In the genomic region with DNA sequence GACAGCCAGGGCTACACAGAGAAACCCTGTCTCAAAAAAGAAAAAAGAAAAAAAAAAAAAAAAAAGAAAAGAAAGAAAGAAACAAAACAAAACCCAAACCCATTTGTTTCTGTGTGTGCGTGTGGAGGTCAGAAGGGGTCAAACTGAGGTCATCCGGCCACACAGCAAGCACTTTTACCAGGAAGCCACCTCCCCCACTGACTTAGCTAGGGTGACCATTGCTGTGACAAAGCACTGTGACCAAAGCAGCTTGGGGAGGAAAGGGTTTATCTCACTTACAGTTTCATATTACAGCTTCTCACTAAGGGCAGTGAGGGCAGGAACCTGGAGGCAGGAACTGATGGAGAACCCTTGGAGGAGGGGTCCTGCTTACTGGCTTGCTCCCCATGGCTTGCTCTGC, we compare ENCODE assay signal across 30 mouse cellular contexts. TPM values are rescaled to one million over a fixed set of nuclear protein-coding genes. Genes with fewer than 3 reads are reported as not detected.
DNase-seq lines count a peak whose midpoint lies in the region; ATAC-seq and TF ChIP-seq lines count a peak whose summit lies in the region.
"Had no signal": no experiment of that assay in that cellular context is flagged by ENCODE, and none has a peak within 500 bp of the region (broad histone marks: within the 10 kb centered on the region; RNA-seq: fewer than 3 reads in every experiment).

No protein-coding gene starts in this region.

- no peak for TF ChIP-seq POLR2A in ES-Bruce4 (IDR thresholded peaks at IDR 0.05; ENCODE audit: insufficient read depth, low read length)

- no peak overlapping the region for H3K9ac ChIP-seq in ES-Bruce4 (ENCODE audit: low read depth, poor library complexity, severe bottlenecking)
- H3K9ac ChIP-seq in ES-E14 (ENCODE audit: insufficient read depth, low read depth, low read length, poor library complexity, severe bottlenecking): no peak overlapping the region
- H3K9ac ChIP-seq: embryonic facial prominence, embryonic 13.5 days; embryonic facial prominence, embryonic 15.5 days; forebrain, embryonic 12.5 days had no signal

- intact Hi-C loops in heart, postnatal 25 days (cut with DNase I): no loop called here

- TF ChIP-seq EP300 in ES-Bruce4 (IDR thresholded peaks at IDR 0.05; ENCODE audit: insufficient read depth, low read depth, low read length): peak; percentile 87

- peaks cover 11% of the 10 kb centered on the region; the same call in 1 of the 2 replicates for H3K4me1 ChIP-seq in megakaryocyte, embryonic 14.5 days
- H3K4me1 ChIP-seq in ES-Bruce4 (ENCODE audit: control insufficient read depth, insufficient read depth, low read length) (peaks cover 5% of the 10 kb centered on the region), ES-E14 (ENCODE audit: control insufficient read depth in 2 of 2, insufficient read depth in 2 of 2, low read length in 2 of 2, poor library complexity in 1 of 2) (peaks cover 7 to 17% of the 10 kb centered on the region in 2 experiments; a peak in 3 of 4 replicates)

- TF ChIP-seq CTCF in ES-Bruce4 (IDR thresholded peaks at IDR 0.05; ENCODE audit: low read depth, low read length): no peak

- H3K27me3 ChIP-seq in megakaryocyte, embryonic 14.5 days (replicated peaks): peaks cover 12% of the 10 kb centered on the region
- no peaks in the 10 kb centered on the region for H3K27me3 ChIP-seq in ES-Bruce4 (ENCODE audit: control insufficient read depth, insufficient read depth, low read length, poor library complexity, severe bottlenecking)
- H3K27me3 ChIP-seq: CH12.LX; embryonic facial prominence, embryonic 15.5 days had no signal

- no peak for ATAC-seq in megakaryocyte, adult 5-6 weeks (ENCODE audit: poor library complexity, severe bottlenecking)
- ATAC-seq: CD4-positive, CD25-positive, alpha-beta regulatory T cell, adult 4 months; forebrain, embryonic 14.5 days; forebrain, embryonic 16.5 days had no signal

- H3K9me3 ChIP-seq in megakaryocyte, embryonic 14.5 days: peaks cover 4% of the 10 kb centered on the region; the same call in 1 of the 2 replicates
- H3K9me3 ChIP-seq in ES-Bruce4 (replicated peaks; ENCODE audit: control insufficient read depth, insufficient read depth, low read length, poor library complexity, severe bottlenecking) (no peaks in the 10 kb centered on the region), ES-E14 (ENCODE audit: control insufficient read depth, insufficient read depth, low read depth, low read length) (no peaks in the 10 kb centered on the region)
- H3K9me3 ChIP-seq: embryonic facial prominence, embryonic 13.5 days; embryonic facial prominence, embryonic 15.5 days; forebrain, embryonic 10.5 days; forebrain, embryonic 12.5 days had no signal

- H3K4me3 ChIP-seq in megakaryocyte, embryonic 14.5 days (replicated peaks): peak overlapping the region; percentile 33
- no peak overlapping the region for H3K4me3 ChIP-seq in ES-Bruce4 (ENCODE audit: low read depth, low read length)
- H3K4me3 ChIP-seq in ES-E14 (ENCODE audit: insufficient read depth in 1 of 2, low read depth in 1 of 2, low read length in 2 of 2, poor library complexity in 1 of 2, severe bottlenecking in 1 of 2): no peak overlapping the region
- H3K4me3 ChIP-seq: embryonic facial prominence, embryonic 13.5 days; embryonic facial prominence, embryonic 15.5 days; erythroblast, embryonic 14.5 days; forebrain, embryonic 10.5 days; forebrain, embryonic 12.5 days had no signal

- no peaks in the 10 kb centered on the region for H3K36me3 ChIP-seq in megakaryocyte, embryonic 14.5 days (replicated peaks; ENCODE audit: low read length)
- H3K36me3 ChIP-seq in ES-Bruce4 (ENCODE audit: control insufficient read depth, insufficient read depth, low read length, poor library complexity, severe bottlenecking): no peaks in the 10 kb centered on the region
- no peaks in the 10 kb centered on the region for H3K36me3 ChIP-seq in ES-E14 (ENCODE audit: control insufficient read depth, insufficient read depth, low read length, poor library complexity, severe bottlenecking)
- H3K36me3 ChIP-seq: embryonic facial prominence, embryonic 13.5 days; embryonic facial prominence, embryonic 15.5 days; forebrain, embryonic 10.5 days; forebrain, embryonic 12.5 days had no signal

- H3K27ac ChIP-seq in ES-Bruce4 (ENCODE audit: insufficient read depth, low read length) (peak overlapping the region; percentile 27), ES-E14 (ENCODE audit: insufficient read depth, low read depth, low read length, poor library complexity, severe bottlenecking) (peak overlapping the region; percentile 4; the same call in 1 of the 2 replicates)
- H3K27ac ChIP-seq: embryonic facial prominence, embryonic 13.5 days; embryonic facial prominence, embryonic 15.5 days; forebrain, embryonic 10.5 days; forebrain, embryonic 12.5 days had no signal

- in situ Hi-C loops in ES-E14 (cut with MboI; ENCODE audit: low sequenced_read_pairs in 2 of 2, unreplicated experiment in 2 of 2): no loop called here

- DNase-seq in ES-E14 (ENCODE audit: low read depth, low spot score) (no peak), ZHBTc4 (ENCODE audit: low read depth, low spot score) (peak; percentile 60)
- DNase-seq in heart, postnatal 25 days (ENCODE audit: low spot score): no peak
- DNase-seq in kidney, adult 9 months: no peak
- no peak for DNase-seq in ovary, postnatal 36 days (ENCODE audit: low spot score)
- DNase-seq: adrenal gland, adult 2 months; adrenal gland, postnatal 10 days; adrenal gland, postnatal 25 days; B cell, adult 2 months; cerebellum, adult 11 months; cerebellum, adult 18-20 months; cerebellum, adult 8-10 months; cerebellum, adult 9-11 months; cerebellum, postnatal 14 days; cerebellum, postnatal 36 days; embryo, embryonic 11 days had no signal

TF ChIP-seq in ES-E14, 5 proteins besides CTCF, POLR2A, EP300 and RAD21:
- TF ChIP-seq CHD2 (IDR thresholded peaks at IDR 0.05; ENCODE audit: low read depth, low read length) (no peak), ZNF384 (IDR thresholded peaks at IDR 0.05; ENCODE audit: low read depth, low read length) (peak; percentile 31; the same call in 1 of the 2 replicates)

RNA-seq across cellular contexts. Expression of gene Cacng8, which starts 18.1 kb away (rescaled TPM):
- polyA plus RNA-seq in megakaryocyte, embryonic 14.5 days (2012; ENCODE audit: insufficient read depth, low replicate concordance): not detected in 2 replicates
- not detected in 2 replicates for total RNA-seq in megakaryocyte, adult 5-6 weeks (2015)
- not detected in 2 replicates for total RNA-seq in megakaryocyte, adult 5-6 weeks (2017)
- 5.2 and 7.6 TPM in 2 replicates for polyA plus RNA-seq in ES-Bruce4 (2011; ENCODE audit: insufficient read depth, insufficient read length, low read depth, missing spikeins)
- total RNA-seq in ES-E14 (2012; rRNA removed): 7.8 and 9.8 TPM in 2 replicates
- total RNA-seq in heart, postnatal 25 days (2021): not detected
- total RNA-seq: common myeloid progenitor, adult 5-6 weeks had no signal
- polyA plus RNA-seq: CD4-positive, CD25-positive, alpha-beta regulatory T cell, adult 4 months; erythroblast, embryonic 14.5 days had no signal

RNA-seq across cellular contexts. Expression of gene Cacng7, which starts 39.6 kb away (rescaled TPM):
- polyA plus RNA-seq in megakaryocyte, embryonic 14.5 days (2012; ENCODE audit: insufficient read depth, low replicate concordance): not detected in 2 replicates
- total RNA-seq in megakaryocyte, adult 5-6 weeks (2015): not detected in 2 replicates
- total RNA-seq in megakaryocyte, adult 5-6 weeks (2017): not detected in 2 replicates
- polyA plus RNA-seq in ES-Bruce4 (2011; ENCODE audit: insufficient read depth, insufficient read length, low read depth, missing spikeins): 57.6 and 60.5 TPM in 2 replicates
- total RNA-seq in ES-E14 (2012; rRNA removed): 14.4 and 16.0 TPM in 2 replicates
- 1 to 10 TPM; 3.5 to 4.3 TPM for total RNA-seq in heart, postnatal 25 days (2021)
- total RNA-seq: common myeloid progenitor, adult 5-6 weeks had no signal
- polyA plus RNA-seq: CD4-positive, CD25-positive, alpha-beta regulatory T cell, adult 4 months; erythroblast, embryonic 14.5 days had no signal

RNA-seq across cellular contexts. Expression of gene Cacng6, which starts 51.6 kb away (rescaled TPM):
- polyA plus RNA-seq in megakaryocyte, embryonic 14.5 days (2012; ENCODE audit: insufficient read depth, low replicate concordance): not detected in 2 replicates
- total RNA-seq in megakaryocyte, adult 5-6 weeks (2015): not detected in 2 replicates
- not detected in 2 replicates for total RNA-seq in megakaryocyte, adult 5-6 weeks (2017)
- polyA plus RNA-seq in ES-Bruce4 (2011; ENCODE audit: insufficient read depth, insufficient read length, low read depth, missing spikeins): 16.6 and 17.6 TPM in 2 replicates
- 5.8 and 6.1 TPM in 2 replicates for total RNA-seq in ES-E14 (2012; rRNA removed)
- total RNA-seq in heart, postnatal 25 days (2021): under 1 TPM; 0.45 to 0.70 TPM
- total RNA-seq: adrenal gland, postnatal 25 days; CH12.LX; common myeloid progenitor, adult 5-6 weeks; MEL had no signal
- polyA plus RNA-seq: adrenal gland, adult 2 months; CD4-positive, CD25-positive, alpha-beta regulatory T cell, adult 4 months; erythroblast, embryonic 14.5 days had no signal

Comparison
In these comparisons a context has a peak if more than half of its experiments do, and no peak if none do; other contexts are left out.
1. RNA of gene Cacng7, which starts 39.6 kb away (total RNA-seq): 14.4 to 16.0 TPM in ES-E14 and 3.5 to 4.3 TPM in heart, postnatal 25 days; not detected in megakaryocyte, adult 5-6 weeks; every median in the first group is over 4 times any median in the second.